Mouse (Mus musculus): ENCODE measurements around the gene Phf3. TPM values are rescaled to one million over a fixed set of nuclear protein-coding genes. Genes with fewer than 3 reads are reported as not detected.

The Phf3 gene
- polyA plus RNA-seq, 1 experiment = 24.6 TPM

GRCm38 (mm10) chr1:30790220-30790619 lies 83.5 kb downstream of the Phf3 start:
- H3K4me3 ChIP-seq (ENCODE audit: extremely low read depth, insufficient read depth, insufficient read length) = no peak overlapping the region
- whole genome bisulfite sequencing = 85% methylated on average over 1 of the region's 1 CpGs
- TF ChIP-seq POLR2A (IDR thresholded peaks at IDR 0.05; ENCODE audit: low read depth, low read length) (no peak), CTCF (IDR thresholded peaks at IDR 0.05; ENCODE audit: extremely low read depth, insufficient read depth, insufficient read length, insufficient replicate concordance) (no peak)
- no peaks in the 10 kb centered on the region for H3K4me1 ChIP-seq (ENCODE audit: control insufficient read depth, insufficient read depth, insufficient read length)
- no peak overlapping the region for H3K27ac ChIP-seq (ENCODE audit: insufficient read depth, low read length)
- no peak for DNase-seq (ENCODE audit: low read depth in 1 of 2, low spot score in 2 of 2)
- no peaks in the 10 kb centered on the region for H3K27me3 ChIP-seq (ENCODE audit: control insufficient read depth, insufficient read depth, low read length)
- H3K36me3 ChIP-seq (ENCODE audit: control insufficient read depth, insufficient read depth, low read length) = no peaks in the 10 kb centered on the region

GRCm38 (mm10) chr1:30789689-30790088 lies 84.0 kb downstream of the Phf3 start:
- Histone ChIP-seq H3K27ac (ENCODE audit: insufficient read depth, low read length) (no peak overlapping the region), H3K4me3 (ENCODE audit: extremely low read depth, insufficient read depth, insufficient read length) (no peak overlapping the region), H3K36me3 (ENCODE audit: control insufficient read depth, insufficient read depth, low read length) (no peaks in the 10 kb centered on the region), H3K27me3 (ENCODE audit: control insufficient read depth, insufficient read depth, low read length) (no peaks in the 10 kb centered on the region), H3K4me1 (ENCODE audit: control insufficient read depth, insufficient read depth, insufficient read length) (no peaks in the 10 kb centered on the region)
- 88% methylated on average over 1 of the region's 1 CpGs for WGBS
- no peak for DNase-seq (ENCODE audit: low read depth in 1 of 2, low spot score in 2 of 2)
- TF ChIP-seq POLR2A (IDR thresholded peaks at IDR 0.05; ENCODE audit: low read depth, low read length) (no peak), CTCF (IDR thresholded peaks at IDR 0.05; ENCODE audit: extremely low read depth, insufficient read depth, insufficient read length, insufficient replicate concordance) (no peak)

- H3K36me3 ChIP-seq (ENCODE audit: control insufficient read depth, insufficient read depth, low read length) = no peaks in the 10 kb centered on the region
- no peak overlapping the region for H3K4me3 ChIP-seq (ENCODE audit: extremely low read depth, insufficient read depth, insufficient read length)
- no peaks in the 10 kb centered on the region for H3K27me3 ChIP-seq (ENCODE audit: control insufficient read depth, insufficient read depth, low read length)
- TF ChIP-seq CTCF (IDR thresholded peaks at IDR 0.05; ENCODE audit: extremely low read depth, insufficient read depth, insufficient read length, insufficient replicate concordance) (no peak), POLR2A (IDR thresholded peaks at IDR 0.05; ENCODE audit: low read depth, low read length) (no peak)
- WGBS = 81% methylated on average over 2 of the region's 2 CpGs
- H3K27ac ChIP-seq (ENCODE audit: insufficient read depth, low read length) = no peak overlapping the region
- no peak for DNase-seq (ENCODE audit: low read depth in 1 of 2, low spot score in 2 of 2)
- H3K4me1 ChIP-seq (ENCODE audit: control insufficient read depth, insufficient read depth, insufficient read length) = no peaks in the 10 kb centered on the region
These were observed 84.7 kb downstream of the Phf3 start for GRCm38 (mm10) chr1:30789001-30789400.

- 84% methylated on average over 9 of the region's 9 CpGs for WGBS
- Histone ChIP-seq H3K36me3 (ENCODE audit: control insufficient read depth, insufficient read depth, low read length) (no peaks in the 10 kb centered on the region), H3K4me3 (ENCODE audit: extremely low read depth, insufficient read depth, insufficient read length) (no peak overlapping the region), H3K27me3 (ENCODE audit: control insufficient read depth, insufficient read depth, low read length) (no peaks in the 10 kb centered on the region), H3K4me1 (ENCODE audit: control insufficient read depth, insufficient read depth, insufficient read length) (no peaks in the 10 kb centered on the region), H3K27ac (ENCODE audit: insufficient read depth, low read length) (no peak overlapping the region)
- no peak for TF ChIP-seq POLR2A (IDR thresholded peaks at IDR 0.05; ENCODE audit: low read depth, low read length)
- TF ChIP-seq CTCF (IDR thresholded peaks at IDR 0.05; ENCODE audit: extremely low read depth, insufficient read depth, insufficient read length, insufficient replicate concordance) = no peak
- no peak for DNase-seq (ENCODE audit: low read depth in 1 of 2, low spot score in 2 of 2)
These were observed 87.1 kb downstream of the Phf3 start for GRCm38 (mm10) chr1:30786583-30786982.

GRCm38 (mm10) chr1:30783741-30784140 lies 90.0 kb downstream of the Phf3 start:
- DNase-seq (ENCODE audit: low read depth in 1 of 2, low spot score in 2 of 2) = no peak
- Histone ChIP-seq H3K36me3 (ENCODE audit: control insufficient read depth, insufficient read depth, low read length) (no peaks in the 10 kb centered on the region), H3K4me1 (ENCODE audit: control insufficient read depth, insufficient read depth, insufficient read length) (no peaks in the 10 kb centered on the region), H3K27me3 (ENCODE audit: control insufficient read depth, insufficient read depth, low read length) (no peaks in the 10 kb centered on the region; the same call in 1 of the 2 replicates), H3K4me3 (ENCODE audit: extremely low read depth, insufficient read depth, insufficient read length) (no peak overlapping the region), H3K27ac (ENCODE audit: insufficient read depth, low read length) (no peak overlapping the region)
- no peak for TF ChIP-seq POLR2A (IDR thresholded peaks at IDR 0.05; ENCODE audit: low read depth, low read length)
- TF ChIP-seq CTCF (IDR thresholded peaks at IDR 0.05; ENCODE audit: extremely low read depth, insufficient read depth, insufficient read length, insufficient replicate concordance) = no peak
- WGBS = 82% methylated on average over 6 of the region's 6 CpGs

GRCm38 (mm10) chr1:30780293-30780692 lies 93.4 kb downstream of the Phf3 start:
- DNase-seq (ENCODE audit: low read depth in 1 of 2, low spot score in 2 of 2) = no peak
- TF ChIP-seq CTCF (IDR thresholded peaks at IDR 0.05; ENCODE audit: extremely low read depth, insufficient read depth, insufficient read length, insufficient replicate concordance) (peak; percentile 9; the same call in 1 of the 2 replicates), POLR2A (IDR thresholded peaks at IDR 0.05; ENCODE audit: low read depth, low read length) (no peak)
- no peaks in the 10 kb centered on the region; the same call in 1 of the 2 replicates for H3K4me1 ChIP-seq (ENCODE audit: control insufficient read depth, insufficient read depth, insufficient read length)
- no peak overlapping the region for H3K27ac ChIP-seq (ENCODE audit: insufficient read depth, low read length)
- H3K27me3 ChIP-seq (ENCODE audit: control insufficient read depth, insufficient read depth, low read length) = no peaks in the 10 kb centered on the region; the same call in 1 of the 2 replicates
- H3K4me3 ChIP-seq (ENCODE audit: extremely low read depth, insufficient read depth, insufficient read length) = no peak overlapping the region
- 58% methylated on average over 6 of the region's 6 CpGs for WGBS
- H3K36me3 ChIP-seq (ENCODE audit: control insufficient read depth, insufficient read depth, low read length) = no peaks in the 10 kb centered on the region

- 72% methylated on average over 3 of the region's 3 CpGs for WGBS
- Histone ChIP-seq H3K4me1 (ENCODE audit: control insufficient read depth, insufficient read depth, insufficient read length) (no peaks in the 10 kb centered on the region; the same call in 1 of the 2 replicates), H3K36me3 (ENCODE audit: control insufficient read depth, insufficient read depth, low read length) (no peaks in the 10 kb centered on the region), H3K4me3 (ENCODE audit: extremely low read depth, insufficient read depth, insufficient read length) (no peak overlapping the region), H3K27ac (ENCODE audit: insufficient read depth, low read length) (no peak overlapping the region), H3K27me3 (ENCODE audit: control insufficient read depth, insufficient read depth, low read length) (no peaks in the 10 kb centered on the region; the same call in 1 of the 2 replicates)
- DNase-seq (ENCODE audit: low read depth in 1 of 2, low spot score in 2 of 2) = no peak
- TF ChIP-seq POLR2A (IDR thresholded peaks at IDR 0.05; ENCODE audit: low read depth, low read length) (no peak), CTCF (IDR thresholded peaks at IDR 0.05; ENCODE audit: extremely low read depth, insufficient read depth, insufficient read length, insufficient replicate concordance) (no peak)
These were observed 94.2 kb downstream of the Phf3 start for GRCm38 (mm10) chr1:30779562-30779961.
